Mouse (Mus musculus) midbrain, postnatal 0 days (tissue): Measurements from ENCODE around the gene Slc41a3. TPM values are rescaled to one million over a fixed set of nuclear protein-coding genes. Genes with fewer than 3 reads are reported as not detected.

Experiments used
- ATAC-seq: fragments of 200-750 bp; cut with Nextera tagmentation; 2 replicates; pipeline ENCODE4 v1.8.0; 2017; ENCODE audit warnings: moderate number of reproducible peaks, mild to moderate bottlenecking, moderate TSS enrichment, moderate library complexity; ENCODE audit not compliant: low FRiP score
- DNase-seq: peaks from one replicate; pipeline ENCODE4 v3.0.0-alpha.2; 2015; ENCODE audit warnings: low spot score
- H3K27ac ChIP-seq: fragments of 300-500 bp; sonication (generic); 2 replicates; pipeline ENCODE4 v1.5.1; 2014; ENCODE audit warnings: low read depth, mild to moderate bottlenecking, low read length, mixed read lengths
- H3K27me3 ChIP-seq: fragments of 300-500 bp; sonication (generic); 2 replicates; pipeline ENCODE4 v1.6.1; 2014; ENCODE audit warnings: low read length, control low read depth, mixed read lengths; ENCODE audit not compliant: insufficient read depth
- H3K36me3 ChIP-seq: fragments of 300-500 bp; sonication (generic); 2 replicates; pipeline ENCODE4 v1.6.1; 2014; ENCODE audit warnings: low read length, control low read depth, mixed read lengths; ENCODE audit not compliant: insufficient read depth
- H3K4me1 ChIP-seq: fragments of 300-500 bp; sonication (generic); 2 replicates; pipeline ENCODE4 v1.6.1; 2014; ENCODE audit warnings: mild to moderate bottlenecking, control low read depth, antibody characterized with exemption, low read length, mixed read lengths; ENCODE audit not compliant: insufficient read depth
- H3K4me2 ChIP-seq: fragments of 300-500 bp; sonication (generic); 2 replicates; pipeline ENCODE4 v1.6.1; 2014; ENCODE audit warnings: low read depth, mild to moderate bottlenecking, low read length, mixed read lengths; ENCODE audit not compliant: poor library complexity, severe bottlenecking
- H3K4me3 ChIP-seq: fragments of 300-500 bp; sonication (generic); 2 replicates; pipeline ENCODE4 v1.5.1; 2014; ENCODE audit warnings: low read depth, mild to moderate bottlenecking, low read length, moderate library complexity
- H3K9ac ChIP-seq: fragments of 300-500 bp; sonication (generic); replicated peaks from 2 replicates; pipeline ENCODE4 v1.6.1; 2014; ENCODE audit warnings: mild to moderate bottlenecking, low read length, moderate library complexity, mixed read lengths; ENCODE audit not compliant: poor library complexity, severe bottlenecking
- H3K9me3 ChIP-seq: fragments of 300-500 bp; sonication (generic); 2 replicates; pipeline ENCODE4 v1.6.1; 2016; ENCODE audit warnings: low read length, control low read depth
- CTCF ChIP-seq: IDR thresholded peaks from 2 replicates; pipeline ENCODE4 v1.5.1; 2016; ENCODE audit warnings: antibody characterized with exemption, mild to moderate bottlenecking
- WGBS: fragments of 180-500 bp; shearing (Covaris S2); extraction: QIAGEN DNeasy Blood & Tissue Kit; methylation state at CpG from one replicate; pipeline ENCODE4 v1.1.7; 2014; 5-methylcytosine and 5-hydroxymethylcytosine counted together
- polyA plus RNA-seq: library from polyadenylated mRNA; unstranded; fragments of >200 nt; fragmentation: Nextera tagmentation; extraction: Ambion mirVana; gene quantifications from 2 replicates; pipeline ENCODE4 v1.2.1, GENCODE M21; 2015
- total RNA-seq: library from RNA; depleted of rRNA; stranded (reverse); fragments of >200 nt; gene quantifications from 2 replicates; pipeline ENCODE4 v1.2.3, GENCODE M21; 2014

Gene Slc41a3
- total and polyA plus RNA-seq, 2 experiments from 2014 or later: 14.4 to 14.8 TPM

DNA sequence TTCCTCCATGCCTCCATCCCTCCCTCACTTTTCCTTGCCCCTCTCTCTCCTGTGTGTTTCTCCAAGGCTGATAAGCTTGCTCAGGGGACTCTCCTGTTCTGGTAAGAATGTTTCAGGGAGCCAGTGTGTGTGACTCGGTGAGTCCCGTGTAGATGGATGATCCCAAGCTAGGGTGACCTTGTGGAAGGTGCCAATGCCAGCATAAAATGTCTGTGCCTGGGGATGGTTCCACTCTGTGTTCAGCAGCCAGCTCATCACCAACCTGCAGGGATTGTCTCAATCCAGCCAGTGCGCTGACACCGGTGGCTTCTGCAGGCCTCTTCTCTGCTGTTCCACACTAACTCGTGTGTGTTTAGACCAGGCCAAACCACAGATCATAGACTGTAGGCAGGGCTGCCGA, 12.0 kb downstream of the Slc41a3 start:
- no peaks in the 10 kb centered on the region for H3K27me3 ChIP-seq
- ATAC-seq (no peak), DNase-seq (no peak)
- no peak overlapping the region for H3K9ac ChIP-seq
- WGBS: 91% methylated on average over 6 of the region's 6 CpGs
- no peak for TF ChIP-seq CTCF
- peaks cover 5% of the 10 kb centered on the region; the same call in 1 of the 2 replicates for H3K36me3 ChIP-seq
- H3K4me3 ChIP-seq: no peak overlapping the region
- H3K9me3 ChIP-seq: no peaks in the 10 kb centered on the region
- no peaks in the 10 kb centered on the region for H3K4me1 ChIP-seq
- H3K4me2 ChIP-seq: no peak overlapping the region
- no peak overlapping the region for H3K27ac ChIP-seq

DNA sequence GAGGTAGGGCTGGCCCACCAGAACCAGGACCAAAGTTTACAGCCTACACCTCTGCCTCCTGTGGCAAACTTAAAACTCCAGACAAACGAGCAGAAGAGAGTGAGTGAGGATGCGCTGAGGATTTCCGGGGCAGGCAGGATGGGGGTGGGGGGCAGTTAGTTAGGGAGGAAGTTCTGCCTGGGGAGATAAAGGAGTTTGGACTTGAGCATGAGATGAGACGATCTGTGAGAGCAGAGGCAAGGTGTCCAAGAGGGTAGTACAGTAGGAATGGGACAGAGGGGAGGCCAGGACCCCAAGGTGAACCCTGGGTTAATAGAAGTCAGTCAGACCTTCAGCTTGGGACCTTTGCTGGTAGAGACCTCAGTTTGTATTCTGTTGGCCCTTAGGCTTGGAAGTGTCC, 13.7 kb downstream of the Slc41a3 start:
- 81% methylated on average over 4 of the region's 4 CpGs for WGBS
- H3K27me3 ChIP-seq: no peaks in the 10 kb centered on the region
- DNase-seq (no peak), ATAC-seq (no peak)
- H3K9me3 ChIP-seq: no peaks in the 10 kb centered on the region
- no peak overlapping the region for H3K4me3 ChIP-seq
- no peaks in the 10 kb centered on the region; the same call in 1 of the 2 replicates for H3K36me3 ChIP-seq
- no peak overlapping the region for H3K27ac ChIP-seq
- TF ChIP-seq CTCF: no peak
- H3K4me1 ChIP-seq: no peaks in the 10 kb centered on the region
- H3K4me2 ChIP-seq: no peak overlapping the region
- no peak overlapping the region for H3K9ac ChIP-seq

DNA sequence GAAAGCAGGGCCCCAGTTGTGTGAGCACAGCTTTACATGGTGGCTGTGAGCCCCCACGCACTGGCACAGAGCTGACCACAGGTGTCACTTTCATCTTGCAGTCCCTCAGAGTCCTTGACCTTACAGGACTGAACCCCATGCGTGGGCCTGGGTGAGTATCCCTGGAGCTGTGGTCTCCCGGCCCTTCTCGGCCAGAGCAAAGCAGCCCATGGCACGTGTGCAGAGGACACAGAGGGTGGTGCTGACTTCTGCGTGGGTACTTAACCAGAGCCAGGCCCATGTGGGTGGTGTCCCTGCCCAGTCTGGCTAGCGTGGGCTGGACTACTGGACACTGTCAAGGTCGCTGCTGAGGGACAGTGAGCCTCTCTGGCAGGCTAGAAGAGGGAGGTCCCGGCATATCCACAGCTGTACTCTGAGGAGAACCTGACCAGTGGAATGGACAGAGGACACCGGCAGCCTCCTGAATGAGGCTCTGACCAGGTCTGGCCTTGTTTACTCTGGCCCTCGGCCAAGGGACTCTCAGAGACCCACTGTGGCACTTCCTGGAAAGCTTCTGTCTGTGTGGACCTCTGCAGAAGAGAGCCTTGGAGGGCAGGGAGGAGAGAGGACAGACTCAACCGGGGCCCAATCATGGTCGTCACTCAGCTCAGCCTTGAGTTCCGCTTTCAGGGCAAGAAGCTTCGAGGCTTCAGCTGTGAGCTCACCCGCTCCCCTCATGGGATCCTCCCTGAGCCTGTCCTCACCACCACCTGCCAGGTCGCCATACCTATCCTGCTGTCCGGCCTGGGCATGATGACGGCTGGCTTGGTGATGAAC, 14.5 kb downstream of the Slc41a3 start:
- no peak overlapping the region for H3K27ac ChIP-seq
- no peaks in the 10 kb centered on the region for H3K27me3 ChIP-seq
- H3K9ac ChIP-seq: no peak overlapping the region
- no peak for ATAC-seq
- H3K4me3 ChIP-seq: no peak overlapping the region
- no peak for TF ChIP-seq CTCF
- no peaks in the 10 kb centered on the region; the same call in 1 of the 2 replicates for H3K36me3 ChIP-seq
- H3K4me1 ChIP-seq: no peaks in the 10 kb centered on the region
- H3K9me3 ChIP-seq: no peaks in the 10 kb centered on the region
- DNase-seq: no peak
- no peak overlapping the region for H3K4me2 ChIP-seq
- 80% methylated on average over 19 of the region's 19 CpGs for WGBS

DNA sequence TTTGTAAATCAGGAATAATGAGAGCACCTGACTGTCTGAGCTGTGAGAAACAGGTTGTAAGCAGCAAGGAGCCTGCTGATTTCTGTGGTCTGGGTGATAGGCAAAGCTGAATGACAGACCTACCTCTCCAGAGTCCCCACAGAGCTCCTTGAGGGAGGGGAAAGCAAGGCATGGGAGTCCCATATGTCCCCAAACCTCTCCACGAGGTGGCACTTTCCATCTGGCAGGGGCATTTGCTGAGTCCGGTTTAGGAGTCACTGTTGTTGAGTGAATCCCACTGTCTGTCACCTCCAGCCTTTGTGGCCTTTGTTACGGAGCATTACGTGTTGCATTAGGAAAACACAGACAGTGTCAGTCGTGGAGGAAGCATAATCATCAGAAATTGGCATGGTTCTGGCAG, 15.4 kb downstream of the Slc41a3 start:
- Histone ChIP-seq H3K9ac (no peak overlapping the region), H3K27ac (no peak overlapping the region), H3K9me3 (no peaks in the 10 kb centered on the region), H3K27me3 (no peaks in the 10 kb centered on the region), H3K4me2 (no peak overlapping the region), H3K4me3 (no peak overlapping the region), H3K4me1 (no peaks in the 10 kb centered on the region), H3K36me3 (no peaks in the 10 kb centered on the region; the same call in 1 of the 2 replicates)
- TF ChIP-seq CTCF: no peak
- WGBS: 75% methylated on average over 5 of the region's 5 CpGs
- no peak for DNase-seq
- ATAC-seq: no peak

DNA sequence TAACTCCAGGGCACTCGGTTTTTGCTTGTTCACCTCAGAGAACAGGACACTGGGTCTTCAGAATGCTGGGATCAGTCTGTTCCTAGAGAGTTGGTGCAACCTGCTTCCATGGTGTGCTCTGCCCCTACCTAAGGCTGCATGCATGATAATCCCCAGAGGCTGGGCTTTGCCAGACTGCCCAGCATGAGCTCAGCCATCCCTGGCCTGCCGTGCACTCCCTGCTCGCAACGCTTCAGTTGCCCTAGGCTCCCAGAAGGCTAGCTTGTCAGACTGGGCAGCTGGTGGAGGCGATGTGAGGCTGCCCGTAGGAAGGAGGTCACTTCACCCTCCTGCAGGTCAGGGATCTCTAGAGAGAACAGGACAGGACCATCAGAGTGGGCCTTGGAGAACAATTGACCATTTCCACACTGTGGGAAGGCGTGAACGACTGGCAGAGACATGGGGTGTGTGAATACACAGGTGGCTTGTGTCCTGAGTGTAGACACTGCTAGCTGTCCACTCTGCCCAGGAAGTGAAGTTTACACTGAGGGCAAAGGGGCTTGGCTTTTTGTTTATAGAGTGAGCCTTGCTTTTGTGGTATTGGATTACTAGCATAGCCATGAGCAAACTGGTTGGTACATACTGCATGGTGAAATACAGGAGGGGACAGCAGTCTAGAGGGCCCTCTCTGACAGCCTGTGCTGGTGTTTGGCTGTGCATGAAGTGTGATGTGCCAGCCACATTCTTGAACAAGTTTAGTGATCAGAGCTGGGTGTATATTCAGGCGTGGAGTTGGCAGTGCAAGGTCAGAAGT, 16.5 kb downstream of the Slc41a3 start:
- no peaks in the 10 kb centered on the region for H3K4me1 ChIP-seq
- DNase-seq: no peak
- no peak overlapping the region for H3K4me3 ChIP-seq
- no peak overlapping the region for H3K27ac ChIP-seq
- no peak for TF ChIP-seq CTCF
- WGBS: 46% methylated on average over 9 of the region's 9 CpGs
- no peak overlapping the region for H3K9ac ChIP-seq
- H3K4me2 ChIP-seq: no peak overlapping the region
- no peaks in the 10 kb centered on the region for H3K27me3 ChIP-seq
- no peaks in the 10 kb centered on the region for H3K36me3 ChIP-seq
- H3K9me3 ChIP-seq: no peaks in the 10 kb centered on the region
- no peak for ATAC-seq

DNA sequence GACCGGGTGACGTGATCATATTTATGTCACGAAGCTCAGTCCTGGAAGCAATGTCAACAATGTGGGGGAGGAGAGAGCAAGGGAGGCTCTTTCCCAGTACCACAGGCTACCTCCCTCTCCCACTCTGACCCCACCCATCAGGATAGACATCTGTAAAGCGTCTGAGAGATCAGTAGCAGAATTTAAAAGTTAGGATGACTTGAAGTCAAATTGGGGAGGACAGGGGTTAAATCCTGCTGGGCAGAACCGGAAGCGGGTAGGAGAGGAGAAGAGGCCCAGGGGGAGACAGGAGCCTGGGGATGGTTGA, 17.0 kb downstream of the Slc41a3 start:
- Histone ChIP-seq H3K4me3 (no peak overlapping the region), H3K27ac (no peak overlapping the region), H3K4me1 (no peaks in the 10 kb centered on the region), H3K27me3 (no peaks in the 10 kb centered on the region), H3K9ac (no peak overlapping the region), H3K4me2 (no peak overlapping the region), H3K36me3 (no peaks in the 10 kb centered on the region), H3K9me3 (no peaks in the 10 kb centered on the region)
- 88% methylated on average over 6 of the region's 6 CpGs for WGBS
- ATAC-seq: no peak
- no peak for DNase-seq
- no peak for TF ChIP-seq CTCF
